Mouse (Mus musculus) brain, embryonic 14.5 days (tissue): Measurements from ENCODE around the gene Gm3642. TPM values are rescaled to one million over a fixed set of nuclear protein-coding genes. Genes with fewer than 3 reads are reported as not detected.
"Not testable (repeated sequence)": the region's sequence is repeated elsewhere in the genome, so short reads cannot be mapped to it uniquely, and the experiment has no call there.

Source experiments
- DNase-seq: peaks from one replicate; pipeline ENCODE4 v3.0.0-alpha.2; 2011; ENCODE audit warnings: low read depth
- polyA plus RNA-seq: library from polyadenylated mRNA; depleted of rRNA; stranded (reverse); fragments of >200 nt; gene quantifications from 2 replicates; pipeline ENCODE4 v1.2.3, GENCODE M21; 2012; rRNA removed

The Gm3642 gene
- not detected in 2 replicates for polyA plus RNA-seq

DNA sequence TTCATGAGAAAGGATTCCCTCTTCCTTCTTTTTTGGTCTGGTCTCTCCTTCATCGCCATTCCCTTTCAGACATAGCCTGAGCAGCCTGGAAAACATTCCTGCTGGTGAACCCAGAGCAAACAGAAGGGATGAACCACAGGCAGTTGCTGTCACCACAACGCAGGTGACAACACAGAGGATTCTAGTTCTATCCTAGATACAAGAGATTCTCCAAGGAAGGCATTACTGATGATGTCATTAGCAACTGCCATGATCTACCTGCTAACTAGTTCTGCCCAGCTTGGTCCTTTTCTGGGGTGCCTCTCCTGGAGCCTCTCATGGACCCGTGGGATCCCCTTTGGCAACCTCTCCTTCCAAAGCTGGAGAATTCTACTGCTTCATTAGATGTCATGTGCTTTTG lies at the start of gene Gm3642:
Gene Gm3642, minus strand, starts transcription at position 101 of the 400 bp plus-strand sequence.
- not testable (repeated sequence) for DNase-seq

DNA sequence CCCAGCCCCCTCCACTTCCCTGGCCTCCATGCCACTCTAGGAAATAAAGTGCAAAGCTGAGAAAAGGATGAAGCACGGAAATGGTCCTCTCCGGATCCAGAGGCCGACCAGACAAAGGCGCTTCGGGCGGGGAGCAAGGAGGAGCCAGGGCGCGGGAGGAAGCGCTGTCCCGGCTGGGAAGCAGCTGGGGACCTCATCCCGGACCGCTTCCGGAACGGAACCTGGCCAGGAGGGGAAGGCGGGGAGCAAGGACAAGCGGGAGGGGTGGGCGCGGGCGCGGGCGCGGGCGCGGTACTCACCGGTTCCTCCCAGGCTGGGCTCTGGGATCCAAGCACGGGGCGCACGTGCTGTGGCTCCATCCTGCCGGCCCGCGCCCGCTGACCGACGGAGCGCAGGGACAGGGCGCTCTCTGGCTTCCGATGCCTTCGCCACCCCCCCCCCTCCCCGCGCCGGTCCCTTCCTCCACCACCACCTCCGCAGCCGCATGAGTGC lies 49.5 kb upstream of the Gm3642 start, which contains the start of gene Gm3667:
Gene Gm3667, minus strand, starts transcription at position 442 of the 492 bp plus-strand sequence.
- peak; percentile 12 for DNase-seq

DNA sequence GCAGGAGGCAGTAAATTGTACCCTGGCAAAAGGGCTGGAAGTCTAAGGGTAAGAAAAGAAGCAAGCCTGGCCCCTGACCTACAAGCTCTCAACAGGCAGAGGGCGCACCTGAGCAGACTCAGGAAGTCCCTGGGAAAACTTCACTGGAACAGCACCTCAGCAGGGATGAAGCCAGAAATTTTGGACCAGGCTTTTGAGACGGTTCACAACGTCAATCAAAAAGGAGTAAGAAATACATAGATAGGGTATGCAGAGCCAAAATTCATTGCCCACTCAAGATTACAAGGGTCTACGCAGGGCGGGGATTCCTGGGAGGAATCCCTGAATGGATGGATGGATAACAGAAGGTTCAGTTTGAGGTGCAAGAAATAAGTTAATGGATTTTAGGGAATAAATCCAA lies 48.7 kb upstream of the Gm3642 start:
- DNase-seq, result peak; percentile 1

DNA sequence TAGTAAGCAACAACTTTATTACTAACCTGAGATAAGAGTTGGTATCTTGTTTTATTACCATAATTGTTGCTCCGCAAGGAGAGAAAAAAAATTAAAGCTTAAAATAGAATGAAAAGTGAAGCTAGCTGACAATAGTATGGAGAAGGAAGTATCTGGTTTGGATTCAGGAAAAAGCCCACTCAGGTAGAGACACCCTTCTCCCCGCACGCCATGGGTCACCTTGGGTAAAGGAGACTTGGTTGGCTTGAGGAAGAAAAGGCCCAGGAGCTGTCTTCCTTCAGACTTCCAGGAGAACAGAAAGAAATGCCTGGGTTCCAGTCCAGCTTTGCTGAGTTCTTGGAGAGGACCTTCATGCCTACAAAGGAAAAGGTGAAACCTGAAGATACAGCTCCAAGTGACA lies 16.8 kb downstream of the Gm3642 start:
- DNase-seq, result not testable (repeated sequence)

Other genes starting within 250 kb of the Gm3642 start
- gene Gm3629, start 249.7 kb downstream of the Gm3642 start, polyA plus RNA-seq, result 0.71 and 1.2 TPM in 2 replicates
- 0.73 and 0.85 TPM in 2 replicates for gene Gm3460, start 217.9 kb downstream of the Gm3642 start, polyA plus RNA-seq
- not detected in 2 replicates for gene Gm10251, start 156.1 kb downstream of the Gm3642 start, polyA plus RNA-seq
- not detected in 2 replicates for gene Gm8050, start 120.1 kb downstream of the Gm3642 start, polyA plus RNA-seq
- gene Gm3636, start 98.0 kb downstream of the Gm3642 start, polyA plus RNA-seq, result 26.3 and 26.5 TPM in 2 replicates
- gene Gm8362, start 65.9 kb downstream of the Gm3642 start, polyA plus RNA-seq, result 0.05 TPM in 1 of 2 replicates, not detected in the other
- gene Gm3667, start 49.7 kb upstream of the Gm3642 start, polyA plus RNA-seq, result 8.5 TPM in 2 replicates
- not detected in 2 replicates for gene Gm6356, start 133.5 kb upstream of the Gm3642 start, polyA plus RNA-seq
- 7.2 and 8.1 TPM in 2 replicates for gene Gm10406, start 187.1 kb upstream of the Gm3642 start, polyA plus RNA-seq
- not detected in 2 replicates for gene Gm3685, start 204.7 kb upstream of the Gm3642 start, polyA plus RNA-seq